16 mouse cellular contexts compared by ENCODE assay signal in the genomic region with DNA sequence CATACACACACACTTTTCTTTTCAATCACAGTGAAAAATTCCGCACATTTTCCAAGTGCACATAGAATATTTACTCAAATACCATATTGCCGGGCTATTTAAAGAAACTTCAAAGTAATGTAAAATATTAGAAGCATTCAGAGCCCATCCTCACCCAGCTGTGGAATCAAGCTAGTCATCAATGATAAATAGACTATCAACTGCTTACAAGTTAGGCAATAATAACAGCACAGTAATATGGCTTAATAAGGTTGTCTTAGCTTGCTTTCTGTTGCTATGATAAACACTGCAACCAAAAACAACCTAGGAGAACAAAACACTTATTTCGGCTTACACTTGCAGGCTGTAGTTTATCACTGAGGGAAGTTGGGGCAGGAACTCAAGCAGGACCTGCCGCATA.
"Had no signal": no experiment of that assay in that cellular context is flagged by ENCODE, and none has a peak within 500 bp of the region (broad histone marks: within the 10 kb centered on the region; RNA-seq: fewer than 3 reads in every experiment).

No protein-coding gene starts in this region.

- H3K4me3 ChIP-seq: neural tube, embryonic 13.5 days; neural tube, embryonic 15.5 days; stomach, embryonic 15.5 days had no signal

- H3K27ac ChIP-seq: neural tube, embryonic 13.5 days; neural tube, embryonic 15.5 days; stomach, embryonic 15.5 days; stomach, postnatal 0 days had no signal

- H3K4me2 ChIP-seq: neural tube, embryonic 13.5 days; neural tube, embryonic 15.5 days; stomach, embryonic 15.5 days had no signal

- H3K9me3 ChIP-seq: neural tube, embryonic 13.5 days; neural tube, embryonic 15.5 days; stomach, embryonic 15.5 days had no signal

- H3K36me3 ChIP-seq: neural tube, embryonic 13.5 days; neural tube, embryonic 15.5 days; stomach, embryonic 15.5 days had no signal

- H3K4me1 ChIP-seq: neural tube, embryonic 13.5 days; neural tube, embryonic 15.5 days; stomach, embryonic 15.5 days had no signal

- H3K9ac ChIP-seq: neural tube, embryonic 13.5 days; neural tube, embryonic 15.5 days; stomach, embryonic 15.5 days had no signal

- H3K27me3 ChIP-seq: stomach, embryonic 15.5 days had no signal

- DNase-seq: retina, postnatal 1 day; right cerebral cortex, adult 18-20 months; right cerebral cortex, postnatal 14 days; right cerebral cortex, postnatal 25 days; right cerebral cortex, postnatal 4 days; spleen, adult 18-20 months; thymus, adult 18-20 months; thymus, adult 2 months; thymus, postnatal 14 days; thymus, postnatal 25 days; thymus, postnatal 36 days; thymus, postnatal 4 days had no signal
